Mouse (Mus musculus) testis, adult 2 months (tissue): ENCODE results near the gene Oasl2.

Source experiments
- CTCF ChIP-seq: fragments of 200-500 bp; IDR thresholded peaks from 2 replicates; pipeline ENCODE4 v1.5.1; 2012; ENCODE audit warnings: low read depth, mild to moderate bottlenecking, inconsistent platforms, low read length, moderate library complexity; ENCODE audit not compliant: control insufficient read depth, insufficient read depth, insufficient replicate concordance
- POLR2A ChIP-seq: fragments of 200-500 bp; IDR thresholded peaks from 2 replicates; pipeline ENCODE4 v1.6.1; 2012; ENCODE audit warnings: low read depth, mild to moderate bottlenecking, inconsistent platforms, low read length, moderate library complexity; ENCODE audit not compliant: control insufficient read depth

DNA sequence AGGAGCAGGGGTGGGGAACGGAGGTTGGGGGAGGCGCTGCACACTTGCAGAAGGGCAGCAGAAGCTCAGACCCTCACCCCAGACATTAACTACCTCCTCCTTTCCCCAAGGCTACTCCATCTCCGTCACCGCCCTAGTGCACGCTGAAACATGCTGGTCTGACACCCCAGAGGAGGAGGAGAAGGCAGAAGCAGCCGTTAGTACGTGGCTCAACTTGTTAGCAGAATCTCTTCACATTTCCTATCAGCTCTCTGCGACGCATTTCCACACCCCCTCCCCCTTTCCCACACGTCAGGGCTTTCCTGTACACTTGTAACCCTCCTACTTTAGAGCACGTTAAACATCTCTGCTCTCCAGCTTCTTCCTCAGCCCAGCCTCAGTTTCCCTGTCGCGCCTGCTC is 17.3 kb upstream of the Oasl2 start:
- no peak for TF ChIP-seq CTCF
- TF ChIP-seq POLR2A, result no peak
